Mouse (Mus musculus) intestine, postnatal 0 days (tissue): Measurements from ENCODE around the gene Man1b1. TPM values are rescaled to one million over a fixed set of nuclear protein-coding genes. Genes with fewer than 3 reads are reported as not detected.

Experiments used
- ATAC-seq: fragments of 200-750 bp; cut with Nextera tagmentation; 2 replicates; pipeline ENCODE4 v1.8.0; 2017; ENCODE audit warnings: mild to moderate bottlenecking, moderate TSS enrichment, moderate library complexity
- H3K27ac ChIP-seq: fragments of 300-500 bp; sonication (generic); 2 replicates; pipeline ENCODE4 v1.5.1; 2014; ENCODE audit warnings: mild to moderate bottlenecking, low read depth, low read length, moderate library complexity
- H3K27me3 ChIP-seq: fragments of 300-500 bp; sonication (generic); replicated peaks from 2 replicates; pipeline ENCODE4 v1.6.1; 2014; ENCODE audit warnings: low read length, mixed read lengths; ENCODE audit not compliant: control insufficient read depth, insufficient read depth
- H3K36me3 ChIP-seq: fragments of 300-500 bp; sonication (generic); 2 replicates; pipeline ENCODE4 v1.6.1; 2014; ENCODE audit warnings: mild to moderate bottlenecking, moderate library complexity; ENCODE audit not compliant: control insufficient read depth, insufficient read depth
- H3K4me1 ChIP-seq: fragments of 300-500 bp; sonication (generic); replicated peaks from 2 replicates; pipeline ENCODE4 v1.6.1; 2014; ENCODE audit warnings: antibody characterized with exemption, low read length, mixed read lengths; ENCODE audit not compliant: control insufficient read depth, insufficient read depth
- H3K4me2 ChIP-seq: fragments of 300-500 bp; sonication (generic); replicated peaks from 2 replicates; pipeline ENCODE4 v1.6.1; 2014; ENCODE audit warnings: low read depth, mild to moderate bottlenecking, moderate library complexity
- H3K4me3 ChIP-seq: fragments of 300-500 bp; sonication (generic); 2 replicates; pipeline ENCODE4 v1.5.1; 2014; ENCODE audit warnings: low read depth, low read length
- H3K9ac ChIP-seq: fragments of 300-500 bp; sonication (generic); 2 replicates; pipeline ENCODE4 v1.6.1; 2014; ENCODE audit warnings: mild to moderate bottlenecking, low read depth, low read length
- H3K9me3 ChIP-seq: fragments of 300-500 bp; sonication (generic); 2 replicates; pipeline ENCODE4 v1.6.1; 2016; ENCODE audit warnings: mixed run types; ENCODE audit not compliant: control insufficient read depth
- CTCF ChIP-seq: sonication (generic); IDR thresholded peaks from 2 replicates; pipeline ENCODE4 v1.5.1; 2016; ENCODE audit warnings: low read depth, mild to moderate bottlenecking, control low read depth, antibody characterized with exemption, moderate library complexity
- WGBS: fragments of 180-500 bp; shearing (Covaris S2); extraction: QIAGEN DNeasy Blood & Tissue Kit; methylation state at CpG from one replicate; pipeline ENCODE4 v1.1.7; 2014; 5-methylcytosine and 5-hydroxymethylcytosine counted together
- polyA plus RNA-seq: library from polyadenylated mRNA; unstranded; fragments of >200 nt; fragmentation: Nextera tagmentation; extraction: Ambion mirVana; gene quantifications from 2 replicates; pipeline ENCODE4 v1.2.1, GENCODE M21; 2015

The Man1b1 gene
- polyA plus RNA-seq, 1 experiment from 2014 or later: 44.7 TPM

- Histone ChIP-seq H3K9ac (peak overlapping the region; percentile 62; the same call in 1 of the 2 replicates), H3K4me1 (peaks cover 11% of the 10 kb centered on the region; the same call in 1 of the 2 replicates), H3K27me3 (no peaks in the 10 kb centered on the region), H3K4me2 (peak overlapping the region; percentile 96), H3K9me3 (no peaks in the 10 kb centered on the region), H3K4me3 (peak overlapping the region; percentile 69), H3K27ac (peak overlapping the region; percentile 43; the same call in 1 of the 2 replicates), H3K36me3 (peaks cover 34% of the 10 kb centered on the region)
- no peak for ATAC-seq
- WGBS: 19% methylated on average over 2 of the region's 2 CpGs
- TF ChIP-seq CTCF: no peak
Observed at GRCm38 (mm10) chr2:25373431-25373830, 41.3 kb downstream of the Man1b1 start.

- Histone ChIP-seq H3K27me3 (no peaks in the 10 kb centered on the region), H3K4me2 (no peak overlapping the region), H3K36me3 (peaks cover 34% of the 10 kb centered on the region), H3K9ac (no peak overlapping the region), H3K9me3 (no peaks in the 10 kb centered on the region), H3K27ac (no peak overlapping the region), H3K4me1 (0 out of 2 replicates have a peak, but pooled peaks cover 6% of the 10 kb centered on the region), H3K4me3 (no peak overlapping the region)
- TF ChIP-seq CTCF: peak; percentile 84
- 67% methylated on average over 4 of the region's 4 CpGs for WGBS
- no peak for ATAC-seq
Observed at GRCm38 (mm10) chr2:25376589-25376988, 44.5 kb downstream of the Man1b1 start.

GRCm38 (mm10) chr2:25384492-25384891 is 52.4 kb downstream of the Man1b1 start:
- H3K4me2 ChIP-seq: no peak overlapping the region
- H3K36me3 ChIP-seq: no peaks in the 10 kb centered on the region
- WGBS: 51% methylated on average over 5 of the region's 5 CpGs
- H3K4me3 ChIP-seq: no peak overlapping the region
- no peak overlapping the region for H3K27ac ChIP-seq
- peak; percentile 29; the same call in 1 of the 2 replicates for ATAC-seq
- H3K9ac ChIP-seq: no peak overlapping the region
- H3K4me1 ChIP-seq: no peaks in the 10 kb centered on the region
- no peaks in the 10 kb centered on the region for H3K9me3 ChIP-seq
- no peaks in the 10 kb centered on the region for H3K27me3 ChIP-seq
- no peak; the same call in 1 of the 2 replicates for TF ChIP-seq CTCF

- no peaks in the 10 kb centered on the region for H3K4me1 ChIP-seq
- TF ChIP-seq CTCF: no peak
- H3K27me3 ChIP-seq: no peaks in the 10 kb centered on the region
- no peaks in the 10 kb centered on the region for H3K9me3 ChIP-seq
- H3K27ac ChIP-seq: no peak overlapping the region
- ATAC-seq: no peak
- H3K4me2 ChIP-seq: no peak overlapping the region
- H3K9ac ChIP-seq: no peak overlapping the region
- WGBS: 74% methylated on average over 5 of the region's 5 CpGs
- H3K4me3 ChIP-seq: no peak overlapping the region
- H3K36me3 ChIP-seq: no peaks in the 10 kb centered on the region
Observed at GRCm38 (mm10) chr2:25391266-25391665, 59.1 kb downstream of the Man1b1 start.

- TF ChIP-seq CTCF: no peak
- no peak overlapping the region for H3K4me2 ChIP-seq
- WGBS: 49% methylated on average over 3 of the region's 3 CpGs
- 0 out of 2 replicates have a peak, but pooled peaks cover 3% of the 10 kb centered on the region for H3K27me3 ChIP-seq
- H3K36me3 ChIP-seq: no peaks in the 10 kb centered on the region
- H3K9me3 ChIP-seq: no peaks in the 10 kb centered on the region
- H3K4me3 ChIP-seq: no peak overlapping the region
- no peak for ATAC-seq
- H3K4me1 ChIP-seq: no peaks in the 10 kb centered on the region
- no peak overlapping the region for H3K9ac ChIP-seq
- H3K27ac ChIP-seq: no peak overlapping the region
Observed at GRCm38 (mm10) chr2:25394281-25395221, 62.4 kb downstream of the Man1b1 start.

- TF ChIP-seq CTCF: peak; percentile 59
- H3K27me3 ChIP-seq: 0 out of 2 replicates have a peak, but pooled peaks cover 3% of the 10 kb centered on the region
- H3K4me2 ChIP-seq: peak within 1 kb of the TSS; percentile 96
- peak; percentile 91 for ATAC-seq
- no peaks in the 10 kb centered on the region for H3K9me3 ChIP-seq
- H3K4me1 ChIP-seq: no peaks in the 10 kb centered on the region
- 1% methylated on average over 55 of the region's 57 CpGs for WGBS
- H3K4me3 ChIP-seq: peak within 1 kb of the TSS; percentile 57
- no peaks in the 10 kb centered on the region for H3K36me3 ChIP-seq
- H3K9ac ChIP-seq: peak within 1 kb of the TSS; percentile 62
- peak within 1 kb of the TSS; percentile 82 for H3K27ac ChIP-seq
Observed at GRCm38 (mm10) chr2:25395721-25396596, 63.8 kb downstream of the Man1b1 start, which contains the start of gene Entpd2. Gene Entpd2 (plus strand): TSS chr2:25395874.
